Mouse (Mus musculus) right cerebral cortex, postnatal 36 days (tissue): ENCODE measurements at regions not wholly inside any gene's neighbourhood (a gene's known extent, or its start where the extent isn't known, plus 50 kb on each side); places are given as distances from the start of the nearest gene placed in this dataset.
A peak's percentile ranks its signal among the peaks of the same experiment; 100 is the strongest.

Source experiments
- DNase-seq, 2 experiments: peaks; one replicate each; pipeline ENCODE4 v3.0.0; 2022; ENCODE audit warnings: low spot score in 2 of 2, mixed read lengths in 1 of 2

DNA sequence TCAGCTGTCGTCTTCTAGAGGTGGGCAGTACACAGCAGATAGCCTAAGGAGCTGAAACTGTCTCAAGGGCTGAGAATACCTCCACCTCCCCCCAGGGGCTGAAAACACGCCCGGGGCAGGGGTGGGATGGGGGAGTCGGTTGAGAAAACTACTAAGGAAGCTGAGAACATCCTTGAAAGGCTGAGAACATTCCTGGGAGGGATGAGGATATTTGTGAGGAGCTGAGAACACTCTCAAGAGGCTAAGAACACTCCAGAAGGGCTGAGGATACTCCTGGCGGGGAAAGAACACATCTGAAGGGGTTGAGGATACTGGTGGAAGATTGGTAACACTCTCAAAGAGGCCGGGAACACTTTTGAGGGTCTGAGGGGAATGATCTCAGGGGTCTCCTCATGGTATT is 81.3 kb upstream of the Gm9887 start:
- no peak for DNase-seq

DNA sequence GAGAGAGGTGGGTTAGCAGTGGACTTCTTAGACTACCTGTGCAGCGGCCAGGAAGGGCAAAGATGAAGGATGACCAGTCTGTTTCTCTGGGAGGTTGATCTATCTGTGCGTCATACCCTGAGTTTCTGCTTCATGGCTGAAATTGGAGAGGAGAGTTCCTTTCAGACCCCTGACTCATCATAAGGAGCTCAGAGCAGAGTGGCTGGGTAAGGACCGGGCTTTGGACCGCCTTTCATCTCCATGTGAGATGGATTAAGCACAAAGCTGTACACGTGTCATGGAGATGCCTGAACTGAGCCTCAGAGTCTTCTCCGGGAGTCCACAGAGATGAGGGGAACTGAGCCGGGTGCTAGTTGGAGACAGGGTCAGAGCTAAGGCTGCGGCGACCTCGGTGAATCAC is 80.7 kb upstream of the Gm9887 start:
- DNase-seq = no peak

DNA sequence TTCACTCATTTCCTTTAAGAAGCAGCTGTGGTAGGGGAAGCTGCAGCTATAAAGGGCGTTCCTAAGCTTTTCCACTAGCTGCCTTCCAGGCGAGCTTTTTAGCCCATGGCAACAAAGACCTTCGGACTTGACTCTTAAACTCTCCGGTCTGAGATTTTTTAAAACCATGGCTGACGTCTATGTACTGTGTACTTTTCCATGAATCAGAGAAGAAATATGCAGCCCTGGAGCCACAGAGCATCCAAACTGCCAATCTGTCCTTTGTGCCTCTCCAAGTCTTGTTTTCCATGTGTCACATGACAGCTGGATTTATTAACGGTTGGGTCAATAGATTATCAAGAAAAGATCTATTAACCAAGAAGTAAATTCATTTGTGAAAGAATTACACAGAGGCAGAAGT is 78.9 kb upstream of the Gm9887 start:
- DNase-seq = no peak

DNA sequence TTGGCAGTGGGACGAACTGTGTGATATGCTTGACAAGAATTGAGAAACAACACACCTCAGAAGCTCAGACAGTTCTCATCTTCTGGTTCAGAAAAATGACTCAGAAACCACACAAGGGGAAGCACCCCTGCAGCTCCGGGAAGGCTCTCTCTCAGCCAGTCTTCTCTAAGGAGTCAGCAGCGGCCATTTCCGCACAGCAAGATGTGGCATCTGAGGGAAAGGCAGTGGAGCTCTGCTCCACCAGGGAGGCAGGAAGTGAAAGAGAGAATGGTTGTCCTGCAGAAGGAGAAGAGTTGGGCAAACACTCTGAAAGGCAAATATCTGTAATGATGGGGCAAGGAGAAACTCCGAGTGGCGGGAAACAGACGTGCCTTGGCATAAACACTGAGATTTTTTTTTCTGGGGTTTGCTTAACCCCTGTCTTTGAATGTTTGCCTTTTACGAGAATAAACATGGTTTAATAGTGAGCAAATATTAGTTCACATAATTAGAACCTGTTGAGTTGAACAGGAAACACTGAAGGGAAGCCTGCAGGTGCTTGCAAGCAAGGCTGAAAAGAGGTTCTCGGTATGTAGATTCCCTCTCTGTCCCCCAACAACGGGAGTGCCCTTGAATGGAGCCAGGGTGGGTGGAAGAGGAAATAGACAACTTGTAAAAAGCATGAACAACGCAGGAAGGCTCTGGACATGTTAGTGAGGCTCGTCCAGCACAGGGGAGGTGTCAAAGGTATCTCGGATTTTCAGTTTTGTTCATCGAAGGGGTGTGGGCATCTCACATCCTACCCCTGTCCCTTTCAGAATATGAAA is 75.9 kb upstream of the Gm9887 start:
- peak; percentile 5 to 11 for DNase-seq

DNA sequence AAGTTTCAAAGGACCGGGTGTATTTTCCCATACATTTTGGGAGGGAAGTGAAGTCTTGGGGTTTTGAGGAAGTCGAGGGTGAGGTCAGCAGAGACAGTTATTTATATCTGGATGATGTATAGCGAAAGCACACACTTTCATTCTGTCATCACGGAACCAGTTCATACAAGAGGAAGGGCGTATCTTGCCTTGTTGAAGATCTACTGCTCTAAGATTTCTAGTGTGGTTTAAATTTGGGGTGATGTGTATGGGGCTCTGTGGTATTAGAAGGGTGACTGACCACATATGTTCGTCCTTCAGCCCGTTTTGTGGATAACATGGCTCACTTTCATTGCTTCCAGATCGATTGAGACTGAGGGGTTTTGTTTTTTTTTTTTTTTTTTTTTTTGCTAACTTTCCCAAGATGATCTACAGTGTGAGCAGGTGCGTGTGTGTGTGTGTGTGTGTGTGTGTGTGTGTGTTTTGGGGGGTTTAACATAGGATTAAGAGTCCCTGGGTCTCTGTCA is 75.1 kb upstream of the Gm9887 start:
- no peak for DNase-seq

DNA sequence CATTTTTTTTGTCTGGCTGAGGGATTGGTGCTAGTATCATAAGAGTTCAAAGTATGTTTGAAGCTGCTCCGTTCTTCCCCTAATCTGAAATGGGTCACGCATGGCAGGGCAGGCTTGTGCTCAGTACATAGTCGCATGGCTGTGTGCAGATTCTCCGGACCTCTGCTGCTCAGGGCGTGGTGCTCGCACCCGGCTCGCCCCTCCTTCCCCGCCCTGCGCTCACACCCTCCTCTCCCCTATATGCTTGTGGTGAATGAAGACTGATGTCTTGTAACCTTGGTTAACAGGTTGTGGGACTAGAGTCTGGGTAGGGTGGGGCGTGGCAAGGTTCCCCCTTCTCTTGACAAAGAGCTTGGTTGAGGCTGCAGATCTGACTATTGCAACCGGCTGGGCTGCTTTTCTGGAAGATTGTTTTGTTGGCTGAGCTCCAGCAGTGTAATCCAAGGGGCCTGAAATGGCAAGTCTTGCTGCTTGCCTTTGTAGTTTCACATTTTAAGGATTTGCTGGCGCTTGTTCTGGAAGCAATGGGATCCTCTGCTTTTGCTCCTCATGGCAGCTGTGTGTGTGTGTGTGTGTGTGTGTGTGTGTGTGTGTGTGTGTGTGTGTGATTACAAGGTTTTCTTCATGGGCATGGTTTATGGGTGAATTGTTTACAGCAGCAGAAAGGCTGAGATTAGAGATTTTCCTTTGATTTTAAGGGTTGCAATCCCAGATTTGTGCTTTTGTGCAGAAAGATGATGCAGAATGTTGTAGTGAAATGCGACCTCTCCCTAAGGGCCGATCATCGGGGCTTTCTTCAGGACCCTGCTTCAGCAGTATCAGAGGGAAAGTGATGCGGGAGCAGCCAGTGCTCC is 74.4 kb upstream of the Gm9887 start:
- no peak for DNase-seq

DNA sequence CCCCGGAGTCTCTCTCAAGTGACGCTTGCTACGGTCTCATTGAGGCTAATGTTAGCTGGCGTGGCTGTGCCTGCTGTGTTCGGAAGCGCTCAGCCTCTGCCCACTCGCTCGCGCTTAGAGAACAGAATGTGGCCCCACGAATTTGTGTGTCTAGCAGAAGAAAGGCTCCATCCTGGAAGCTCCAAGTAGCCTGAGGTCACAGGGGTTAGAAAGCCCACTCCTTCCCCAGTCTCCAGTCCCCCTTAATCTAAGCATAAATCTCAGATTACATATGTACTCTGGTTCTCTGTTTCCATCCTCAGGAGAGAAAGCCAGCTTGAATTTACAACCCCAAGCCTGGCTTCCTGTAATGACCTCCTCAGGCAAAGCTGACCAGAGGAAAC is 73.8 kb upstream of the Gm9887 start:
- DNase-seq = peak in 1 of 2 experiments; percentile 25

DNA sequence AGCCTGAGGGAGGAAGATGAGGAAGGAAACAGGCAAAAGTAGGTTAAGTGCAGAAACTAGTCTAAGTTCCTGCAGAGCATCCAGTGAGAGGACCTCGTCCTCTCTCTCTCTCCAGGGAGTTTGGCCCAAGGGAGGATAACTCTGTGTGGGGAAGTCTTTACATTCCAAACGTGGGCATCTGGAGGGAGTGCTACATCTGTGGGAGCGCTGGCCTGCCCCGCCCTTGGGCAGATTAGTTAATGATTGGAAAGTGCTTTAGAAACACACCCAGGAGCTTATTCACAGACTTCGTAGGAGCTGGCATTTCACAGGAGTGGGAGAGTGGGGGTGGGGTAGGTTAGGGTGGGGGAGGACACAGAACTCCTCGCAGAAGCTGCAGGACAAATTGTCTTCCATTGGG is 70.1 kb upstream of the Gm9887 start:
- no peak for DNase-seq

DNA sequence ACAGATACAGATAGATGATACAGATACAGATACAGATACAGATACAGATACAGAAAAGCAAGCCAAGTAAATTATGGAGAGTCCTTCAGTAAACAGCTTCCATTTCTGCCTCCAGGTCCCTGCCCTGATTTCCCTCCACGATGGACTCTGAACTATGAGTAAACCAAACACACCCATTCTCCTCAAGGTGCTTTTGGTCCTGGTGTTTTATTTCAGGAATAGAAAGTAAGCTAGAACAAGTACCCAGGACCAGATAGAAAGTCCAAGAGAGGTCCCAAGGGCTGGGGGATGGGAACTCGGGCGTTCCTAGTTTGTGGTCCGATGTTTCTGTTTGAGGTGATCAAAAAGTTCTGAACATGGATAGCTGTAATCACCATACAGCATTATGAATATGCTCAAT is 69.5 kb upstream of the Gm9887 start:
- DNase-seq = no peak

DNA sequence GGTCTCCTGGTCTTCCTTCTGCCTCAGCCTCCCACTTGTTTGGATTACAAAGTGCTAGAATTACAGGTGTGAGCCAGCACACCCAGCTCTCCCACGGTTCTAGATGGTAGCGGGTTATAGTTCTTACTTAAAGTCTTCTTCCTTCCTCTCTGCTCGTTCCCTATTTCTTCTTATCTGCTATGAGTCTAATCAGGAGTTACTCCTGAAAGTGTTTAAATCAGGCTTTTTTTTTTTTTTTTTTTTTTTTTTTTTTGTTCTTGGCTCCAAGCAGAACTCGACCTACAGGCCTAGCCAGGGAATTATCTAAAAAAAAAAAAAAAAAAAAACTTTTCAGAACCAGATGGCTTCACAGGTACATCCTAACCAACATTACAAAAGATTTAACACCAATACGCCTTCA is 66.0 kb upstream of the Gm9887 start:
- no peak for DNase-seq

DNA sequence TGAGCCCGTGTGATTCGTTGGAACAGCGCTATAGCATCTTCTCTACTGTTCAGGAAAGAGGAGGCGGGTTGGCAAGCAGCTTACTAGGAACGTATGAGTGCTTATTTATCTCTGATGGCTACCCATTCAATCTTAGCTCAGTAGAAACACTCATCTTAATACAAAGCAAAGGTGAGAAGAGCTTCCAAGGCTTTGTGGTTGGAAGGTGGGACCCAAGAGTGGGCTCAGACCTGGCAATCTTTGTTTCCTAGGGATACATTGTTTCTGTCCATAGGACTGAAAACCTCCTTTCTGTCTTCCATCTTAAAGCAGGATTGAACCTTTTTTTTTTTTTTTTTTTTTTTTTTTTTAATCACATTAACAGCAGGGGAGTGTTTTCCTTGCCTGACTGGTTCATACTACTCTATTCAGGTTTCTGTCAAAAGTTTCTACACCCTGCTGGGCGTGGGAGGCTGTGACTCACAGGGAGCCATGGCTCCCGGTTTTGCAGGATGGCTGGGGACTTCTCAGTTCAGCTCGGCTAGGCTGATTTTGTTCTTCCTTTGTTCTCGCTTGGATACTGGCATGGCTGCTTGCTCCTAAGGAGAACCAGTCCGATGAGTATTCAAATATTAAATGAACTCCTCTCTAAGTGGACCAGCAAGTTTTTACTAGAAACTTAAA is 64.7 kb upstream of the Gm9887 start:
- DNase-seq = peak; percentile 64 to 69

DNA sequence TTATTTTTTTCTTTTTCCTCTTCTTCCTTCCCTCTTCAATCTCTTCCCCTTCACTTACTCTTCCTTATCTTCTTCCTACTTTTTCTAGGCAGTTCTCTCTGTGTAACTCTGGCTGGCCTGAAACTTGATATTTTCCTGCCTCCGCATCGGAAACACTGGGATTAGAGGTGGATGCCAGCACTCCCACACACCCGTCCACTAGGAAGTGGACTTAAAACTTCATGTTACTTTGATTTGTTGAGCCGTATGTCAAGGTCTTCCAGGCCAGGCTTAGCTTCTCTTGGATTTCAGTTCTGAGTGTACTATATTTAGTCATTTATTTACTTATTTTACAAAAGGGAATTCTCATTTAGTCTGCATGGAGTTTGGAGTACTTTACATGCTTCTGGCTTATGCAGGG is 62.1 kb upstream of the Gm9887 start:
- no peak for DNase-seq

DNA sequence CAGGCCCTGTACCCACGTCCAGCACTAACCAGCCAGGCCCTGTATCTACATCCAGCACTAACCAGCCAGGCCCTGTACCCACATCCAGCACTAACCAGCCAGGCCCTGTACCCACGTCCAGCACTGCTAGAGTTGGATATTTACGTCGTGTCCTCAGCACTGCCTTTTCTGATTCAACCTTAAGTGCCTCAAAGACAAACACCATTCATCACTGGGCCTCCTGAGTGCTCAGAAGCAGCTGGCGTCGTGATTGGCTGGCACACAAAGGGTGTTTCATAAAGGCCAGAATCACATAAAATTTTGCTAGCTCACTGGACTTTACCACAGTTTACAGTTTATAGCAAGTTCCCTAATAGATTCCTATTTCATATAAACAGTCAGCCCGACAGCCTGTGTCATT is 59.8 kb upstream of the Gm9887 start:
- DNase-seq = no peak

DNA sequence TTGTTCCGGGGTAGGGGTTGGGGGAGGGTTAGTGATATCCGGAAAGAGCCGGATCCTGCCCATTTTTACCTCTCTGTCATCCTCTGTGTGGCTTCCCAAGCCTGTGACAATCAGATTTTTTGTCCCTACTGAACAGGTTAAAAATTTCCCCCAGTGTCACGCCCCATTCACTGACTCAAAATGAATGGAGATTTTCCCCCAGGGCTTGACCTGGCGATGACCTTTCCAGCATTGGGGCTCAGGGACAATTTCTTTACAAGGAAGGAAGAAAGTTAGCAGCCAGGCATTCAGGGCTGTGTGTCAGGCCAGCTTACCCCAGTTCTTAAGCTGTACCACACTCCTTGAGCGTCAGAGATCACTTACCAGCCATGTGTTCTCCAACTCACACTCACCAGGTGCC is 55.9 kb upstream of the Gm9887 start:
- DNase-seq = no peak

DNA sequence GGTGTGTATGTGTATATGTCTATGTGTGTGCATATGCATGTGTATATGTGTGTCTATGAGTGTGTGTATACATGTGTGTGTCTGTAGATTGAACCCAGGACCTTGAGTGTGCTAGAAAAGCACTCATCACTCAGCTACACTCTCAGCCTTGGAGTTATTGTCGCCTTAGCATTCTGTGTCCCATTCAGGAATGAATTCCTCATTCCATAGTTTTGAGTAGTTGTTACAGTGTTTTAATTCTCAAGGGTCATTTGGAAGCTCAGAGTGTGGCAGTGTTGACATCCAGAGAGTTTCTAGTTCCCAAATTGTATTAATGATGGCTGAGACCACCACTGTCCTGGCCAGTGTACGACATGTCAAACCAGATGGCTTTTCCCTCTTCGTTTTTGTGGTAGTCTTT is 53.4 kb upstream of the Gm9887 start:
- DNase-seq = no peak

DNA sequence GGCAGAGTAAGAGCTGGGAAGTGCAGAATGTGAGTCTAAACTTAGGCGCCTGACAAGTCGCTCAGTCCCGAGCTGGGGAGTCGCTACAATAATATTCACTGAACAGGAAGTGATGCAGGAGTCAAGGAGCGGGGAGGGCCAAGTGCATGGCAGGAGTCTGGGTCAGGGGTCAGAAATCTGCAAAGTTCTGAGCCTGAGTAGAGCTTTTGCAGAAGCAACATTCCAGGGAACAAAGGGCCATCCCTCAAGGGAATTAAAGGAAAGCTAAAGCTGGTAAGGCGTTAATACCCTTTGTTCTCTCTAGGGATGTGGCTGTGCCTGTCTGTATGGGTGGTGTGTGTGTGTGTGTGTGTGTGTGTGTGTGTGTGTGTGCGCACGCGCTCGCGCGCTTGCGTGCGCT is 52.7 kb upstream of the Gm9887 start:
- no peak for DNase-seq
